Mouse (Mus musculus): ENCODE results near the gene Rasgef1c.

- no peak for TF ChIP-seq CTCF (IDR thresholded peaks at IDR 0.05)
- TF ChIP-seq EP300 (IDR thresholded peaks at IDR 0.05): no peak
Measured at GRCm38 (mm10) chr11:49931037-49931625, 29.5 kb downstream of the Rasgef1c start.
